Mouse (Mus musculus): Measurements from ENCODE around the gene Acot13. TPM values are rescaled to one million over a fixed set of nuclear protein-coding genes. Genes with fewer than 3 reads are reported as not detected.

Gene Acot13
- total and polyA plus RNA-seq, 3 experiments, result 59.2 to 134 (median 110) TPM

DNA sequence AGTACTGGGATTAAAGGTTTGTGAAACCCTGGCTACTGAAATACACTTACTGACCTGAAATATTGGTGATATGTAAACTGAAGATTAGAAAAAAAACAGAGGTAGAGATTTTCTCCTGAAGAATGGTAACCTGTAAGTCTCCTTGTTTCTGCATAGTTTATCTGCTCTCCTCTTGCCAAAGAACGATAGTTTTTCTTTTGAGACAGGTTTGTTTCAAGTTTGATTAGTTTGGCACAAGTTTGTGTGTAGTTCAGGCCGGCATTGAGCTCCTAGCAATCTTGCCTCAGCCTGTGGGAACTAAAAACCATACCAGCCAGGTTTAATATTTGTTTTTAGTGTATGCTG lies 1.4 kb upstream of the Acot13 start:
- H3K9me3 ChIP-seq (replicated peaks), result no peaks in the 10 kb centered on the region
- no peaks in the 10 kb centered on the region for H3K27me3 ChIP-seq (ENCODE audit: insufficient read depth, low read length)
- ATAC-seq (ENCODE audit: extremely low read depth, insufficient number of reproducible peaks, low FRiP score, poor library complexity, severe bottlenecking), result no peak
- peaks cover 29% of the 10 kb centered on the region for H3K4me1 ChIP-seq (ENCODE audit: insufficient read depth, low read depth, low read length)
- H3K4me3 ChIP-seq (ENCODE audit: low read depth, low read length), result peak overlapping the region; percentile 96
- H3K36me3 ChIP-seq (replicated peaks), result peaks cover 42% of the 10 kb centered on the region
- TF ChIP-seq GATA2 (IDR thresholded peaks at IDR 0.05; ENCODE audit: borderline replicate concordance, low read depth, low read length) (no peak), TAL1 (conservative IDR thresholded peaks at IDR 0.05; ENCODE audit: low read depth, low read length) (no peak), POLR2AphosphoS5 (IDR thresholded peaks at IDR 0.05; ENCODE audit: insufficient replicate concordance, low read depth, low read length) (no peak), GATA1 (IDR thresholded peaks at IDR 0.05; ENCODE audit: borderline replicate concordance, low read length) (no peak), CTCF (IDR thresholded peaks at IDR 0.05; ENCODE audit: low read depth, low read length) (no peak)
- DNase-seq (ENCODE audit: low spot score), result no peak

DNA sequence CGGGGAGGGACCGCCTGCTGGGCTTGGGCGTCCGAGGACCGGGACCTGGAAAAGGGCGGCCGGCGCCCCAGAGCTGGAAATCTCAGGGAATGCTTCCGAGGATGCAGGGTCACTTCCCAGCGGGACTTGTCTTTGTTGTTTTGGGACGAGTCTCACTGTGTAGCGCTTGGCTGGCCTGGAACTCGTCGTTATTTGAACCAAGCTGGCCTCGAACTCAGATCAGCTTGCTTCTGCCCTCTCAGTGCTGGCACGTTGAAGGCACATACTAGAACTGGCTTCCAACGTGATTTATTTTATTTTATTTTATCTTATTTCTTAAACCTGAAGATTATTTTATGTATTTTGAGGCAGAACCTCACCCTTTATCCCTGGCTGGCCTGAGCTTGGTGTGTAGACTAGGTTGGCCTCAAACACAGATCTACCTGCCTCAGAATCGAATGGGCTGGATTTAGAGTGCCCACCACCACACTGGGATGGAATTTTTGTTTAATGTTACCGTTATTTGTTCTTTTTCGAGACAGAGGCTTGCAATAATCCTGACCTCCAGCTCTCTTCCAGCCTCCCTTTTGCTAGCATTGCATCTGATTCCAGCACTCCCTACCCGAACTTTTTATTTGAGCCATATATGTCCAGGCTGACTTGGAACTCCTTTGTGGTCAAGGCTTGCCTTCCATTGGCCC lies 931 bp upstream of the Acot13 start:
- Histone ChIP-seq H3K9me3 (replicated peaks) (no peaks in the 10 kb centered on the region), H3K4me1 (ENCODE audit: insufficient read depth, low read depth, low read length) (peaks cover 27% of the 10 kb centered on the region), H3K4me3 (ENCODE audit: low read depth, low read length) (peak overlapping the region; percentile 96), H3K27me3 (ENCODE audit: insufficient read depth, low read length) (no peaks in the 10 kb centered on the region), H3K36me3 (replicated peaks) (peaks cover 41% of the 10 kb centered on the region)
- no peak for TF ChIP-seq TAL1 (conservative IDR thresholded peaks at IDR 0.05; ENCODE audit: low read depth, low read length)
- no peak for TF ChIP-seq GATA2 (IDR thresholded peaks at IDR 0.05; ENCODE audit: borderline replicate concordance, low read depth, low read length)
- TF ChIP-seq GATA1 (IDR thresholded peaks at IDR 0.05; ENCODE audit: borderline replicate concordance, low read length), result no peak
- no peak for TF ChIP-seq CTCF (IDR thresholded peaks at IDR 0.05; ENCODE audit: low read depth, low read length)
- TF ChIP-seq POLR2AphosphoS5 (IDR thresholded peaks at IDR 0.05; ENCODE audit: insufficient replicate concordance, low read depth, low read length), result no peak
- ATAC-seq (ENCODE audit: extremely low read depth, insufficient number of reproducible peaks, low FRiP score, poor library complexity, severe bottlenecking), result no peak
- DNase-seq (ENCODE audit: low spot score), result no peak

DNA sequence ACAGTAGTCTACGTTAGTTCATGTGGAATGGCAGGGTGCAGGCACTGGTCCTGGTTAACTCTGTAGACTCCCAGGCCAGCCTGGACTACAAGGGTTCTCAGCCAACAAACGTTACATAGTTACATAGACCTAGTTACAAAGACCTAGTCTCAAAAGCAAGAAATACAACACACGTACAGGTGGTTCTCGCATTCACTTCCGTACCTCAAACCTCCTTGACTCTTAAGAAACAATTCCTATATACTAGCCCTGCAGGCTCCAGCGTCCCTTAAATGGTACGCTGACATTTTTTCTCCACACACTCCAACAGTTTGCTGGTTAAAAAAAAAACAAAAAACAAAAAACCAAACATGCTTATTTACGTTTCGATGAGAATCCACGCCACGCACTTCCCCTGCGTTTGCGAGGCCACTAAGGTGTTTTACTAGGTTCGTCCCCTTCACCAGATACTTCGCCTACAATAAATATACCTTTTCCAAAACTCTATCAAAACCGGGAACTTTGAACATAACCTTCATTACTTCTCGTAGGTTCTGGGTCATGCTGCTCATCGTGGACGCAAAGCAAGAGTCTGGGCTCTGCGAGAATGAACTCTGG lies 486 bp downstream of the Acot13 start:
- no peak for DNase-seq (ENCODE audit: low spot score)
- no peak for ATAC-seq (ENCODE audit: extremely low read depth, insufficient number of reproducible peaks, low FRiP score, poor library complexity, severe bottlenecking)
- TF ChIP-seq CTCF (IDR thresholded peaks at IDR 0.05; ENCODE audit: low read depth, low read length) (no peak), GATA2 (IDR thresholded peaks at IDR 0.05; ENCODE audit: borderline replicate concordance, low read depth, low read length) (no peak), GATA1 (IDR thresholded peaks at IDR 0.05; ENCODE audit: borderline replicate concordance, low read length) (no peak), POLR2AphosphoS5 (IDR thresholded peaks at IDR 0.05; ENCODE audit: insufficient replicate concordance, low read depth, low read length) (no peak), TAL1 (conservative IDR thresholded peaks at IDR 0.05; ENCODE audit: low read depth, low read length) (no peak)

DNA sequence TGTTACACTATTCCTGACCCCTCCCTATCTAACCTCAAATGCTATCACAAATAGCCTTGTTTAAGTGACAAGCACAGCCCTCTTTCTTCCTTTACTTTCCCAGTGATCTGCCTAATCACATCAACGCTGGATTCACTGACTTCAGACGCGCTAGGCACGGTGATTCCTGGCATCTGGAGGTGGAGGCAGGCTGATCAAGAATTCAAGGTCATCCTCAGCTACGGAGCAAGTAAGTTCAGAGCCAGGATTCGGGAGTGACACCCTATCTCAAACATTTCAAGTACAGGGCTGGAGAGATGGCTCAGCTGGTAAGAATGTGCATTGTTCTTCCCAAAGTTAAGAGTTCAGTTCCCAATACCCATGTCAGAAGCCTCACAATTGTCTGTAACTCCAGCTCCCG lies 5.2 kb downstream of the Acot13 start:
- ATAC-seq (ENCODE audit: extremely low read depth, insufficient number of reproducible peaks, low FRiP score, poor library complexity, severe bottlenecking) (no peak), DNase-seq (ENCODE audit: low spot score) (no peak)
- no peaks in the 10 kb centered on the region for H3K27me3 ChIP-seq (ENCODE audit: insufficient read depth, low read length)
- peaks cover 2% of the 10 kb centered on the region; the same call in 1 of the 2 replicates for H3K4me1 ChIP-seq (ENCODE audit: insufficient read depth, low read depth, low read length)
- H3K9me3 ChIP-seq (replicated peaks), result no peaks in the 10 kb centered on the region
- no peak overlapping the region for H3K4me3 ChIP-seq (ENCODE audit: low read depth, low read length)
- H3K36me3 ChIP-seq (replicated peaks), result peaks cover 56% of the 10 kb centered on the region
- TF ChIP-seq TAL1 (conservative IDR thresholded peaks at IDR 0.05; ENCODE audit: low read depth, low read length) (no peak), GATA1 (IDR thresholded peaks at IDR 0.05; ENCODE audit: borderline replicate concordance, low read length) (no peak), GATA2 (IDR thresholded peaks at IDR 0.05; ENCODE audit: borderline replicate concordance, low read depth, low read length) (no peak), POLR2AphosphoS5 (IDR thresholded peaks at IDR 0.05; ENCODE audit: insufficient replicate concordance, low read depth, low read length) (no peak), CTCF (IDR thresholded peaks at IDR 0.05; ENCODE audit: low read depth, low read length) (no peak)

More for the DNA sequence above, 486 bp downstream of the Acot13 start:
- H3K36me3 ChIP-seq (replicated peaks), result peaks cover 42% of the 10 kb centered on the region
- H3K4me1 ChIP-seq (ENCODE audit: insufficient read depth, low read depth, low read length), result peaks cover 21% of the 10 kb centered on the region
- peak overlapping the region; percentile 96 for H3K4me3 ChIP-seq (ENCODE audit: low read depth, low read length)
- H3K9me3 ChIP-seq (replicated peaks), result no peaks in the 10 kb centered on the region
- no peaks in the 10 kb centered on the region for H3K27me3 ChIP-seq (ENCODE audit: insufficient read depth, low read length)

DNA sequence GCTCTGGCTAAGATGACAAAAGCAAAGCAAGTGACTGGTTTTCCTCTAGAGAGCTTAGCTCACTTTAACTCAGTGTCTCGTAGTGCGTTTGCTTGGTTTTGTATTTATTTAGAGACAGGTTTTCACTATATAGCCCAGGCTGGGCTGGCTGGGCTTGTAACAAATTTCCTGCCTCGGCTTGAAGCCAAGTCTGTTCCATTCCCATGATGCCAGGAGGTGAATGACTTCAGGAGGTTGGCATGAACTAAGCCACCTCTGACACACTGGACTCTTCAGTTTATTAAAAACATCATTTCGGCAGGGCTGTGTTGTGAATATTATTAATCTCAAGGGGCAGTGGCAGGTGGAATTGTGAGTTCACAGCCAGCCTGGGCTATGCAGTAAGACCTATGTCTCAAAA lies 5.8 kb downstream of the Acot13 start:
- no peak overlapping the region for H3K4me3 ChIP-seq (ENCODE audit: low read depth, low read length)
- H3K27me3 ChIP-seq (ENCODE audit: insufficient read depth, low read length), result no peaks in the 10 kb centered on the region
- no peaks in the 10 kb centered on the region for H3K9me3 ChIP-seq (replicated peaks)
- ATAC-seq (ENCODE audit: extremely low read depth, insufficient number of reproducible peaks, low FRiP score, poor library complexity, severe bottlenecking), result no peak
- peaks cover 60% of the 10 kb centered on the region for H3K36me3 ChIP-seq (replicated peaks)
- no peak for TF ChIP-seq CTCF (IDR thresholded peaks at IDR 0.05; ENCODE audit: low read depth, low read length)
- TF ChIP-seq POLR2AphosphoS5 (IDR thresholded peaks at IDR 0.05; ENCODE audit: insufficient replicate concordance, low read depth, low read length), result no peak
- no peak for TF ChIP-seq TAL1 (conservative IDR thresholded peaks at IDR 0.05; ENCODE audit: low read depth, low read length)
- no peak for TF ChIP-seq GATA2 (IDR thresholded peaks at IDR 0.05; ENCODE audit: borderline replicate concordance, low read depth, low read length)
- TF ChIP-seq GATA1 (IDR thresholded peaks at IDR 0.05; ENCODE audit: borderline replicate concordance, low read length), result no peak
- DNase-seq (ENCODE audit: low spot score), result no peak
- peaks cover 2% of the 10 kb centered on the region; the same call in 1 of the 2 replicates for H3K4me1 ChIP-seq (ENCODE audit: insufficient read depth, low read depth, low read length)

DNA sequence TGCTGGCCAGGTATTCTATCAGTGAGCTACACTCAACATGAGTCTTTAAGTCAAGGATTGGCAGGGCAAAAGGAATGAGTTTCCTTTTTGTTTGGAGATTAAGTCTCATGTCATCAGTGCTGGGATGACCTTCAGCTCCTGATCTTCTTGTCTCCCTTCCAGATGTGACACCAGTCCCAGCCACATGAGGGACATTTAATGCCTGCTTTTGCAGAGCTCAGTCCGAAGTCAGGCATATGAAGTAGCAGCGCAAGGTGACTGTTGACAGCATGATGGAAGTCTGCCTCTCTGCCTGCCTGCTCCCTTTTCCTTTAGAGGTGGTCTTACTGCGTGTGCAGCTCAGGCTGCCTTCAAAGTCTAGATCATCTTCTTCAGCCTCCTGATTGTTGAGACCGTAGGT lies 6.7 kb downstream of the Acot13 start:
- peaks cover 66% of the 10 kb centered on the region for H3K36me3 ChIP-seq (replicated peaks)
- no peaks in the 10 kb centered on the region for H3K9me3 ChIP-seq (replicated peaks)
- H3K4me1 ChIP-seq (ENCODE audit: insufficient read depth, low read depth, low read length), result no peaks in the 10 kb centered on the region; the same call in 1 of the 2 replicates
- ATAC-seq (ENCODE audit: extremely low read depth, insufficient number of reproducible peaks, low FRiP score, poor library complexity, severe bottlenecking), result no peak
- H3K27me3 ChIP-seq (ENCODE audit: insufficient read depth, low read length), result no peaks in the 10 kb centered on the region
- TF ChIP-seq GATA2 (IDR thresholded peaks at IDR 0.05; ENCODE audit: borderline replicate concordance, low read depth, low read length), result no peak
- TF ChIP-seq GATA1 (IDR thresholded peaks at IDR 0.05; ENCODE audit: borderline replicate concordance, low read length), result no peak
- TF ChIP-seq TAL1 (conservative IDR thresholded peaks at IDR 0.05; ENCODE audit: low read depth, low read length), result no peak
- no peak for TF ChIP-seq POLR2AphosphoS5 (IDR thresholded peaks at IDR 0.05; ENCODE audit: insufficient replicate concordance, low read depth, low read length)
- no peak for TF ChIP-seq CTCF (IDR thresholded peaks at IDR 0.05; ENCODE audit: low read depth, low read length)
- no peak overlapping the region for H3K4me3 ChIP-seq (ENCODE audit: low read depth, low read length)
- no peak for DNase-seq (ENCODE audit: low spot score)

All from G1E (cell line).